Mouse (Mus musculus) lung, postnatal 4 days (tissue): Measurements from ENCODE around the gene Ect2l.

Experiments used
- DNase-seq, 2 experiments: peaks; one replicate each; pipeline ENCODE4 v3.0.0; 2021

The Ect2l gene

DNA sequence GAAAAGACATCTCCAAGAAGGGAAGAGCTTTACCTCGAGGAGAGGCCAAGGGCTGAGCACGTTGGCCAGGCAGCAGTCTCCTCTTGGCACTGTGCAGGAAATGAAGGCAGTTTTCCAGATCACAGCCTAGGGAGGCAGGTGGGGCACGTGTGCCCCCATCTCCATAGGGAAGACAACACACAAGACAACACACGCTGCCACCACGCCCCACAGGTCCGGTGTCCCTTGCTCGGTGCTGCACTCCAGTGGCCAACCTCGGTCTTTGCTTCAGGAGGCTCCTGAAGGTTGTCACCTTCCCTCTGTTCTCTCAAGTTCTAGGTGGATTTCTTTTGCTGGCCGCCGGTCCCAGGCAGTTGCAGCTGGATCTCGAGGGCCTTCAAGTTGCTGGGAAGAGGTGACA, at the start of gene Ect2l:
Gene Ect2l, minus strand, starts transcription at position 165 of the 400 bp plus-strand sequence.
- peak; percentile 29 to 43 for DNase-seq

DNA sequence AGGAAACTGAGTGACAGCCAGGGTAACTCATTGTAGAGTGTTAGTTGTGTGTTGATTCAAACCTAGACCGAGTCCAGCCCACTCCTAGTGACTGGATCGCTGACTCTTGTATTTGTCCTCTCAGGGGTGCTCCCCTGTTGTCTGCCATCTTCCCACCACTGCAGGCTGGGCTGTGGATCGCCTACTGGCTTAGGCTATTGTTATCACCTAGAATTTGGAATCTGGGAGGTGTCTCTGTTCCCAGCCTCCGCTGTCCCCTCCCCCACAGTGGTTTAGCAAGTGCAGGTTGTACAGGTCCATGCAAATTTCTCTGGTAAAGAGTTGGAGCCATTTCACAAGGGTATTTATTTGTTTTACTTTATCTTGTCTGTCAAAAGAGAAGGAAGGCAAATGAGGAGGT, 40.7 kb upstream of the Ect2l start:
- DNase-seq: no peak

DNA sequence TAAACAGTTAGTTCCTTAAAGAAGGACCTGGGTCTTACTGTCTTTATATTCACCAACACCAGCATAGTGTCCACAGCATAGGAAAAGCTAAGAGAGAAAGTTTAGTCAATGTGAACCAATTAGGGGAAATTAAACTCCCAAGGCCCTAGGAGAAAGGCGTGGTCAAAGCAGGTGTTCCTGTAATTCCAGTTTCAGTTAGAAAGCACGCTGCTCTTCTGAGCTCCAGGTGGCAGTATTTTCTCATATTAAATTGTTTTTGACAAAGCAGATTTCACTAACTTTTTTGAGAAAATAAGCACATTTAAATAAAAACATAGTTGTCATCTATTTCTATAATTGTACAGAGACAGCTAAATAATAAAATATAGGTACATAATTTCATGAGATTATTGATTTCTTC, 32.9 kb upstream of the Ect2l start:
- no peak for DNase-seq

DNA sequence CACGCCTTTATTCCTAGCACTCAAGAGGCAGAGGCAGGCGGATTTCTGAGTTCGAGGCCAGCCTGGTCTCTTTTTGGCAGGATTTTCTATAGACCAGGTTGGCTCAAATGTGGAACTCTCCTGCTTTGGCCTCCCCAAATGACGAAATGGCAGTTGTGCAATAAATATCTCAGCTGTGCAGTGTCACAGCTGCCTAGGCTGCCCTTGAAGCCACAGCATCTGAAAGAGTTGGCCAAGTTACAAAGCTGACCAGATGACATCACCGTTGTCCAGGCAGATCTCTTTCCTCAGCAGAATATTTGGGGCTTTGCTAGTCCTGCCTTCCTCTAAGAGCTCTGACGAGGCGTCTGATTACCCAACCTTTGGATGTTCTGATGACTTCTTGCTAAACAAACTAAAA, 26.5 kb upstream of the Ect2l start:
- DNase-seq: peak in 1 of 2 experiments; percentile 18

DNA sequence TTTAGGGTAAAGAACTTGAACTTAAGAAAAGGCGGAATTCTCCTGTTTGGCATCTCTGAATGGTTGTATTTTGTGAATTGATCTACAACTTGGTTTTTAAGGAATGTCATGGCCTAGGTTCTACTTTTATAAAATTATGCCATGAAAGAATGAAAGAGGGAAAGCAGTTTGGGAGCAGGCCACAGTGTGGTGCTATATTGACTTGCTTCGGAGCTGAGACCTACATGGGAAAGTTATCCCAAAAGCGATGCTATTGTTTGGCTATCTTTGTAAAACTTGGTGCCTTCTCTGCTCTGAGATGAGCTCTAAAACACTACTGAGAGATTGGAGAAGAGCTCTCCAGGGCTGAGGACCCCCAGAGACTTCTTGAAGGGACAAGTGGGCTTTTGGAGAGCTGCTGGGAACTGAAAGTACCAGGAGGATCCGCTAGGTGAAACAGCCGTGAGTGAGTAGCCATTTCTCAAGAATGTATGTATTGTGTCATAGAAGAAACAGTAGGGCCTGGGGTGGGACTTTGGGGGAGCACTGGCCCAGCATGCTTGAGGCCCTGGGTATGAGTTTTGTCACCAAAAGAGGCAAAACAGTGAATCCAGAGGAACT, 25.7 kb upstream of the Ect2l start:
- no peak for DNase-seq

DNA sequence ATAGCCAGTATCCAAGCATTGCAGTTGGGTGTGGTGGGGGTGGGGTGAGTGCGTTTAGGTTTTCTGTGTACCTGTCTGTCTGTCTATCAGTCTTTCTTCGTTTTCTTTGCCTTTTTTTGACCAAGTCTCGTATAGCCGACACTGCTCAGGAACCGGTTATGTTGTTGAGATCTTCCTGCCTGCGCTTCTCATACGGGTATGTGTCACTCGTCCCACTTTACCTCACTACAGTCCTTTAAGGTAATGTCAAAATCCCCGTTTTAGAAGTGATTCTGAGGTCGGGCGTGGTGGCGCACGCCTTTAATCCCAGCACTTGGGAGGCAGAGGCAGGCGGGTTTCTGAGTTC, 24.7 kb upstream of the Ect2l start:
- no peak for DNase-seq

DNA sequence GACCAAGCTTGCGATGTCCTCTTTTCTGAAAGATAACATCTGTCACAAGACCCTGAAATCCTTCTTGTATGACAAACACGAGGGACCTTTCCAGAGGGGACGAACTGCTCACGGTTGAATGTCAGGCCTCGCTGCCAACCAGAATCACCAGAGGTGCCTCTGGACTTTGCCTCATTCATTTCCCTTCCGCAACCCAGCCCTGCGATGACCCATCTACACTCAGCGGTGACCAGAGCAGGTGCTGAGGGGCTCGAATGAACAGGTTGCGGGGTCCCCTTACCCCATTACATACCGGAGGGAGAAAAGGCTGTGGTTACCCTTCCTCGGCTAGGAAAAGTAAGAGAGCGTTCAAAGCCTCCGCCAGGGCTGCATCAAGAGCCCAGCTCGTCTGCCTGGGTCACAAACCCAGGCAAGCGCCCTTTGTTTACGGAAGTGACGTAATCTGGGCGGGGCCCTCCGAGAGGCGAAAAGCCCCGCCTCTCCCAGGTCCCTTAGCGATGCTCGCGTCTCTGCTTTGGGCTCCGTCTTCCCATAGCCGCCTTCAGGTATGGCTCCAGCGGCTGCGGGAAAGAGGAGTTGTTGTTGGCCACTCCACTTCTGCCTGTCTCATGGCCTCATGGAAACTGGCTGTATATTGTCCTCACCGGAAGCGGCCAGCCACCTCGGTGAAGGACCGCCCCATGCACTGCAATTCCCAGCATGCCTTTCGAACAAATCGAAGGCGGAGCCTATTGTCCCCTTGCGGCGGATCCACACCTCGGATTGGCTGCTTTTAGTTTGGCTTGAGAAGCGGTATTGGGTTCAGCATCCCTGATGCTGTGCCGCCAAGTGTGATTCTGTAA, 24.1 kb upstream of the Ect2l start, which contains the start of gene Ccdc28a:
Gene Ccdc28a, minus strand, starts transcription at position 439 of the 842 bp plus-strand sequence.
- DNase-seq: peak; percentile 94 to 95

DNA sequence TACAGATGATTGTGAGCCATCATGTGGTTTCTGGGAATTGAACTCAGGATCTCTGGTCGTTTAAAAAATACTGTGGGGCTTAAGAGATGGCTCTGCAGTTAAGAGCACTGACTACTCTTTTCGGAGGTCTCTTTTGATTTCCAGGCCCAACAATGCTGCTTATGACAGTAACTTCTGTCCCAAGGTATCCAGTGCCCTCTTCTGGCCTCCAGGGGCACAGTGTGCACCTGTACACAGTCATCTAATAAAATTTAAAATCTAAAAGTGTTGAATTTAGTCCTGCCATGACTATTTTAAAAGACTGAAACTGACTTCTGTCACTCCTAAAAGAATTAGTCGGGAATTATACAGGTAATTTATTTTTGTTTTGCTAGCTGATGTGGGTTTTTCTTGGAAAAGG, 23.2 kb upstream of the Ect2l start:
- DNase-seq: no peak

DNA sequence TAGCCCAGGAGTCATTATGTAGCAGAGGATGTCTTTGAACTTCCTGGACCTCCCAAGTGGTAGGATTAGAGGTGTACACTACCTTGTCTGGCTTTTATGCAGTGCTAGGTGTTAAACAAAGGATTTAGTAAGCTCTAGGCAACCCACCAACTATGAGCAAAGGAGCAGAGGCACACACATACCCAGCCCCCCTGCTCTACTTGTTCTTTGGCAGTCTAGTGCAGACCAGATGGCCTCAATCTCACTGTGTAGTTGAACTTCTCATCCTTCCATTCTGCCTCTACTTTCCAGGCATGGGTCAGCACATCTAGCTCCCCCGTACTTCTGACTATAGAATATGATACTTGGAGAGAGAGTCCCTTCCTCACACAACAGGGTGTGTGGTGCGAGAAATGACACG, 13.7 kb upstream of the Ect2l start:
- no peak for DNase-seq

DNA sequence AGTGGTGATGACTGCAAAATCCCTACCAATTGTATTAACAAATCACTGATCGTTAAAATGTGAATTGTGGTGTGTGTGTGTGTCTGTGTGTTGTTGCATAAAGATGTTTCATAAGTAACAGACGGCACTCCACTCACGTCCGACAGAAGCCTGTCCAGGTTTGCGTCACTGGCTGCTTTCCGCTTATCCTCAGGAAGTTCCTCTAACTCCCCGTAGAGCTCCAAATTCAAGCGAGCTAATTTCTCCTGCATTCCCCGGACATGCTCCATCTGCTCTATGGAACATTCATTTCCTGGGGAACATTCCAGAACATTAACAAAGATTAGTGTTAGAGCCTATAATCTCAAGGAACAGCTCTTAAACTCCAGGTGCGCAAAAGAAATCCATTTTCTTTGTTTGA, 8.7 kb upstream of the Ect2l start:
- no peak for DNase-seq

DNA sequence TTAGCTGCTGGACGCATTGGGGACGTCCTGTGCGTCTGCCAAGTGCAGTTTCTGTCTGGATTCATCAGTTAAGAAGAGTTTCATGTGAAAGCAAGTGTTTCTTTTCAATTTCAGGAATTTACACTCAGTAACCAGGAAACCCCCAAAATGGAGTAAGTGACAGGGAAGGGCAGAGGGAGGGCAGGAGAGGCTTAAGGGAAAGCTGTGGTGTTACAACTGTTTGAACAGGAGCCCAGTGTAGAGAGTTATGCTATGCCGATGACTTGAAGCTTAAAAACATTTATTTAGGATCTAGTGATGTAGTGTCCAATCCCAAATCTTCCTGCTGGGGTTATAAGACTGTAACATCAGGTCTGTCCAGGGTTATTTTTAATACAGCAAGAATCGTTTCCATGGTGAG, 3.4 kb upstream of the Ect2l start:
- no peak for DNase-seq

DNA sequence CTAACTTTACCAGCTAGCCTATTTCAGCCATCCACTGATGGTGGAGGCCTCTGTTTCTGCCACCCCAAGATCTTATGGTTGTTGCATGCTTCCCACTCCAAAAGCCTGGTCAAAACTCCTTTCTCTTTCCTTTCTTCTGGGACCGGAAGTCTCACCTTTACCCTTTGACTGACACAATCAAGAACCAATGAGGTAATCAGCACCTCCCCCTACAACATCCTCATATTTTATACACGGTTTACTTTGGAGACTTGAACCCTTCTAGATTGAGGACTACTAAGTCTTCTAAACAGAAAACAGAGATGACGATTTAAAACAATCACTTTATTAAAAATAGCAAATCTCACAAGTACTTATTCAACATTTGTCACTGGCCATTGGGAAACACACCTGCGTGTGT, 2.7 kb upstream of the Ect2l start:
- DNase-seq: no peak

DNA sequence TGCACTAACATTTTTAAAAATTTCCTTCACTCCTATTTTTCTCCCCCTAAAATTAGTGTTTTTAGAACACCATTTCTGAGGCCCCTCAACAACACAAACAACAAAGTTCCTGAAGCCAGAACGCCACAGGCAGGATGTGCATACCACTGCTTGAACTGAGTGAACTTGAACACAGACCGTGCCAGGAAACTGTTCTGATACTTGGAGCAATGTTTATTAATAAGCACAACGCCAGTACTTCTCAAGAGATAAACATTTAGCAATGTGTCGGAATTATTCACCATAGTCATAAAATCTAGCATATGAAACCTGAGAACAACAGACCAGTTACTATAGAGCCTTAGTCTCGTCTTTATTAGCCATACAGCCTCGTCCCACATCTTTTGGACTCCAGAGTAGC, 571 bp downstream of the Ect2l start:
- DNase-seq: no peak

DNA sequence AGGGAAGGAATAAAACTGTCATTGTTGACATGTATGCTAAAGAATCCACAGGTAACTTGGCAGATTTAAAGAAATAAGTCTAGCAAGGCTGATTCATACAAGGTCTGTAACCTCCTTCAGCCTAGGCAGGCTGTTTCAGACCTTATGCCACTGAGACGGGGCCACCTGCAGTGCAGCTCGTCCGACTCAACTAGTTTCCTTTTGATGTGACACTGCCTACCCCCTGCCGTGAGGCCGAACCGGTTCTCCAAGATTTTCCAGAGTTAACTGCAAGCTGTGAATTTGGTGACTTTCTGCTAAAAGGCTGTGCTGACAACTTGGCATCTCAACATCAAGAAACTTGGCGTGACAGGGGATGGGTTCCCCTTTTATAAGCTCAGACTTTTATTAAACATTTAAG, 6.6 kb downstream of the Ect2l start:
- DNase-seq: no peak

DNA sequence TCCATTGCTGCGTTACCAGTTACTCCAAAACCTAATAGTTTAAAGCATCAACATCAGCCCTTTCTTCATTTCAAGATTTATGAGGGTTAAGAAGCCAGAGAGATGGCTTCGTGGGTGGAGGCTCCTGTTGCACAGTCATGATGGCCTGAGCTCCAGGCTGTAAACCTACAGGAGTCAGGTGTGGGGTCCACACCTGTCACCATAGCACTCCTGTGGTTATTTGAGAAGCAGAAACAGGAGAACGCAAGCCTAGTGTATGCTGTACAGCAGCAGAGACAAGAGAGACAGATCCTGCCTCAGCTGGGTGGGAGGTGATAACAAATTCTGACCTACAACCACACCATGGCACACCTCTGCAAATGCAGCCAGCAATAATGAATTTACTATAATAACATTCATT, 8.3 kb downstream of the Ect2l start:
- DNase-seq: no peak

DNA sequence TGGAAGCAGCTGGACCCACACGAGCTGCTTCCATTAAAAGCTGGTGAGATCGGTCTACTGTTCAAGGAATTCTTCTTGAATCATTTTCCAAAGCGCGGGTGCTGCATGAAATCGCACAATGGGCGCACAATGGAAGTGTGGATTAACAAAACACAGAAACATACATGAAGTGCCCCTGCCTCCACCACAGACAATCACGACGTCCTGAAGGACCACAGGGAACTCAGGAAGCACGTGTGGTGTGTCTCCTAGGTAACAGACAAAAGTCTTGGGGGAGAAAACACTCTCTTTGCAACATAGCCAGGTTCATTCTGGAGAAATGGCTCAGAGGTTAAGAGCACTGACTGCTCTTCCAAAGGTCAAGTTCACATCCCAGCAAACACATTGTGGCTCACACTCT, 10.0 kb downstream of the Ect2l start:
- DNase-seq: no peak

DNA sequence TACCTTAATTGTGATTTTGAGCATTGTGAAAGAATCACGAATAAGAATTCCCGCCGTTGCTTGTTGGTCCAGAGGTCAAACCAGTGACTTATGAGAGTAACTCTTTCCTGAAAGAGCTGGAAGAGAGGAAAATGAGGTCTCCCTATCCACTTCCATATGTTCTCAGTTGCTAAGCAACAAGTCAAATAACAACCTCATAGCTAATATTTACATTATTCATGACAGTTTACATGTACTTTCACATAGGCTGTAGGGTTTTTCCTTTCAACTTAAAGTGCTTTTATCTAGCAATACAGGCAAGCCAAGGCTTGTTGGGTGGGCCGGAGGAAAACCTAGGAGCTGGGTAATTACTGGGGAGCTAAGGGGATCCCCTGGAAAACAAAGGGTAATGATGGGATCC, 10.8 kb downstream of the Ect2l start:
- no peak for DNase-seq

DNA sequence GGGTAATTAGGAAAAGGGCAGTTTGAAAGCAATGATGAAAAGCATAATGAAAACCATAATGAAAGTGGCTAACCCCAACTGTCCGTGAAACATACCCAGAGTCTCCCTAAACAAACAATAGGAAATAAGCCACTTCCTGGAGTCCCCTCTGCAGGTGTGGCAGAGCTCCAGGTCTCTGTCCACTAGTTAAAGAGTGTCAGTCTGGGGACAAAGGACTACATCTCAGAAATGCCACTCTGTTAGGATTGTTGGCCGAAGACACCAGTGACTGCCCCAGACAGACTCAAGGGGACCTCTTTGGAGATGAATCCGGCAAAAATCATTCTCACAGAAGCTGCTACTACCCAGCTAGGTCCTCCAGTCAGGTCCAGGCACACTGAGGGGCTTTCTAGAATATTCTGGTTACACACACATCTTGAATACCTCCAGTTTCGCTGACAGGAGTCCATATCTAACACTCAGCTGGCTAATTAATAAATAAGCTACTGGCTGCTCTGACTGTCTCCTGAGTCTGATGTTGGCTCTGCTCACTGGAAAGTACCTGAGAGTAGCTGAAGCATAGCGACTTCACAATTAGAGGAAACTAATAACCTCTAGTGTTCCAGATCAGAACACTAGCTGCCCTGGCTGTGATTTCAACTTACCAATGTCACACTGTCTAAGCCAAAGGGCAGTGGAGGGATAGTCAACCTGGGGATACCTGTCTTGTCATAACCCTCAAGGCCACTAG, 12.2 kb downstream of the Ect2l start:
- DNase-seq: no peak

DNA sequence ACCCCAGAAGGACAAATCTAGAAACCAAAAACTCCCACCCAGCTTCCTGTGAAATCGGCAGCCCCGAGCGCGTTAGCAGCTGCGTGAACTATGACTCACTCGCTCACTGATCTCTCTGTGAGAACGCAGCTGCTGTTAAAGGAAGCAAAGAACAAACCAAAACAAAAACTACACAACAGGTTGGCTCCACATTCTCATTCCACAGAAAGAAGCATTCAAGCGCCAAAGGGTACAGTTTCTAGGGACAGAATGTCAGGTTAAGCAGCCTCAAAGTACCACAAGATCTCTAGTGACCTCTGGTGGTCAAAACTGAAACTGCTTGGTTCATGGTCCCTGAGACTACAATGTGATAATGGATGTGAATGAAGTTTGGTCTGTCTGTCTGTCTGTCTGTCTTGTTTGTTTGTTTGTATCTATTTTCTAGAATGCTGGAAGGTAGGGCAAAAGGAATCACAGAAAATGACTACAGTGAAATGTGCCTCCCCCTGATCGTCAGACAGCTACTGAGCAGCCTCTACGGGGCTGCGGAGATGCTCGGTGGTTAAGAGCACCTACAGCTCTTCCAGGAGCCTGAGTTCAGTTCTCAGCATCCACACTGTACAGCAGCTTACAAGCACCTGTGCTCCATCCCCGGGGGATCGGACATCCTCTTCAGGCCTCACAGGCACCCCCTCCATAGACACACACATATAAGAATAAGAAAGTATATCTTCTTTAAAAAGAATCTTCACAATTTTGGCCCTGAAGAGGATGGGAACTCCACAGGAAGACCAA, 13.3 kb downstream of the Ect2l start:
- DNase-seq: peak in 1 of 2 experiments; percentile 77

DNA sequence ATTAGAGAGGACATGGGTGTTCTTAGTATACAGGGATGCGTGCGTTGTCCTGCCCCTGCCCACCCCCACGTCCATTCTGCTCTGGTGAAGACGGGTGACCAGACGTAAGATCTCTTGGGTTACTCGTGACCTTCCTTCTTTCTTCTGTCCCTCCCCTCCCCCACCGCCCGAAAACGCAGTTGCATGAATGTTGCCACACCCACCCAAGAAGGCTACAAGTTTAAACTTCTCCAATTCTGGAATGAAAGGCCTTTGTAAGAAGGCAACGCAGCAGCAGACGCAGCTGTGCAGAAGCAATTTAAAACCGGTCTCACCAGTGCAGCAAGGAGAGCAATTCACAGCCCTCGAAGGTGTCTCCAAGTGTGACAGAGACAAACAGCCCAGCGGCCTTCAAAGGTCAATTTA, 16.0 kb downstream of the Ect2l start:
- DNase-seq: peak; percentile 46 to 55

DNA sequence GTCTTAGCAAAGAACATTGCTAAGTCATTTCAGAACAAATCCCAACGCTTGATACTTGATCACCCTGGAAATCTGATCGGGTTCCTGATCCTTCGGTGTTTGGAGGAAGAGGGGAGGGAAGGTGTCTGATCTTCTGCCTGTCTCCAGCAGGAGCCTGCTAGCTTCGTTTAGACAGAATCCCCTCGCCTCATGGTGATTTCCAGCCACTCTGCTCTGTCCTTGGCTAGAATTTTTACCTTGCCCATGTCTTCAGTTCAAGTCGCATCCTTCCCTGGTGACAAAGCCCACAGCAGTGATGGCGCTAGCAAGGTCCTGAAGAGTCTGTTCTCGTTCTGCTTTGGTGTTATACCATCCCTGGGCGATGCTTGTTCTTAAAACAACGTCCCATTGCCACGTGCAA, 16.5 kb downstream of the Ect2l start:
- DNase-seq: no peak

DNA sequence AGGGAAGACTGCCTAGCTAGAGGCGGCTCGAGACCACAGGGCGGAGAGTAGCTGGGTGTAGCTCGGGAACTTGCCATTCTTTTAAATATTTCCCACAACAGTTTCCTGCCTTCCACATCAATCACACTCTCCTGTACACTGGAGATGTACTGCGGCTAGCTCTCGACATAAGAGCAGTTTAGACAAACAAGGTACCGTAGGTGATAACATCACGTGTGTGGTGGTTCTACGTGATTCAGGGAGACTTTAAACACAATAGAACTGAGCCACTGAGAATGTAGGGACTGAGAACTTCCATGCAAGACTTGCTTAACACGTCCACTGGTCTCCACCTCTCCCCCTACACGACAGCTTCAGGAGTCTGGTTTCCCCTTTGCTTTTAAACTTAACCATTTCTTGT, 17.5 kb downstream of the Ect2l start:
- no peak for DNase-seq

DNA sequence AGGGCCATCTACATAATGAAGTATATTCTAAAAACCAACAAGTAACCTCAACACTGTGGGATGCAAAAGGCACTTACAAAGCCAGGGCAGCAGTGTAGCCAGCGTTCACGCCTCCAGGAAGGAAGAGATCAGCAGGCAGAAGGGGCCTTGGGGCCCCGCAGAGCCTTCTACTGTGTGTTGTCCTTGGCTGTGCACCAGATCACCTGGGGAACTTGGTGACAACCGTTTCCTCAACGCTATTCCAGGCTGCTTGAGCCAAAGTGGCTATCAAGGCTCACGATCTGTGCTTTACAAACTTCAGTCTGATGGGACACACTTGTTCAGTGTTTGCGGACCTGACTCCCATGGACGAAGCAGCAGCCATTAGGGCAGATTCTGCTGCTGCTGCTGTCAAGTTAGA, 19.0 kb downstream of the Ect2l start:
- DNase-seq: peak; percentile 20 to 57
